Mouse (Mus musculus) macrophage (primary cell): Measurements from ENCODE around the gene Oxnad1. TPM values are rescaled to one million over a fixed set of nuclear protein-coding genes. Genes with fewer than 3 reads are reported as not detected.
"Not testable (repeated sequence)": the region's sequence is repeated elsewhere in the genome, so short reads cannot be mapped to it uniquely, and the experiment has no call there.

ENCODE experiments used
- H3K27ac ChIP-seq: fragments of 350-480 bp; formaldehyde crosslinking; 2 replicates; pipeline ENCODE4 v1.9.0; 2021
- H3K36me3 ChIP-seq: fragments of 350-480 bp; formaldehyde crosslinking; 2 replicates; pipeline ENCODE4 v1.9.0; 2021; ENCODE audit errors: inconsistent target
- H3K4me3 ChIP-seq: fragments of 350-480 bp; formaldehyde crosslinking; 2 replicates; pipeline ENCODE4 v1.9.0; 2021; ENCODE audit errors: inconsistent target
- H3K79me2 ChIP-seq: fragments of 350-480 bp; formaldehyde crosslinking; 2 replicates; pipeline ENCODE4 v1.9.0; 2021; ENCODE audit errors: inconsistent target
- WGBS: methylation state at CpG from one replicate; pipeline ENCODE4 v1.1.7; 2026; ENCODE audit warnings: inconsistent platforms; ENCODE audit not compliant: missing documents; 5-methylcytosine and 5-hydroxymethylcytosine counted together
- polyA plus RNA-seq: library from polyadenylated mRNA; stranded (reverse); fragments of 250-400 nt; gene quantifications from 3 replicates; pipeline ENCODE4 v1.2.4, GENCODE M21; 2018; ENCODE audit warnings: inconsistent platforms

The Oxnad1 gene
- polyA plus RNA-seq, 1 experiment from 2014 or later = 12.3 TPM

- 52% methylated on average over 8 of the region's 8 CpGs for WGBS
- no peaks in the 10 kb centered on the region for H3K79me2 ChIP-seq
- H3K4me3 ChIP-seq = no peak overlapping the region
- no peak overlapping the region for H3K27ac ChIP-seq
- H3K36me3 ChIP-seq = peaks cover 8% of the 10 kb centered on the region; the same call in 1 of the 2 replicates
Measured at GRCm38 (mm10) chr14:32076896-32077575, 8.1 kb upstream of the Oxnad1 start.

- H3K27ac ChIP-seq = no peak overlapping the region
- peaks cover 19% of the 10 kb centered on the region for H3K36me3 ChIP-seq
- H3K4me3 ChIP-seq = no peak overlapping the region
- peaks cover 16% of the 10 kb centered on the region for H3K79me2 ChIP-seq
- 91% methylated on average over 10 of the region's 10 CpGs for WGBS
Measured at GRCm38 (mm10) chr14:32081026-32081425, 4.1 kb upstream of the Oxnad1 start.

DNA sequence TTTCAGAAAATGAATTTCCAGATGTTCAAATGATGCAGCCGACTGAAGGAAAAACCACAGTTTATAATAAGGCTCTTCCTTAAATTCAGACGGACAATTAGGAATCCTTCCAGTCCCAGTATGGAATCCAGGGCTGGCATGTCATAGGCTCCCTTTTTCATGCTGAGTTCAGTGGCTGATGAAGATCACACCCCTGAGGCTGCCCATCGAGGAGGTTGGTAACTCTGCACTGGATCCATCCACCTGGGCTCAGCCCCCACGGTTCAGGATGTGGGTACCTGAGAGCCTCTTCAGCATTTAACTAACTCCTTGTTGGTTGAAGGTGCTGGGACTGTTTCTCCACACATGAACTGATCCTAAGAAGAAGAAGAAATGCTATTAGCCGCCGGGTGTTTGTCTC, 2.3 kb upstream of the Oxnad1 start:
- H3K27ac ChIP-seq = no peak overlapping the region
- 86% methylated on average over 6 of the region's 6 CpGs for WGBS

DNA sequence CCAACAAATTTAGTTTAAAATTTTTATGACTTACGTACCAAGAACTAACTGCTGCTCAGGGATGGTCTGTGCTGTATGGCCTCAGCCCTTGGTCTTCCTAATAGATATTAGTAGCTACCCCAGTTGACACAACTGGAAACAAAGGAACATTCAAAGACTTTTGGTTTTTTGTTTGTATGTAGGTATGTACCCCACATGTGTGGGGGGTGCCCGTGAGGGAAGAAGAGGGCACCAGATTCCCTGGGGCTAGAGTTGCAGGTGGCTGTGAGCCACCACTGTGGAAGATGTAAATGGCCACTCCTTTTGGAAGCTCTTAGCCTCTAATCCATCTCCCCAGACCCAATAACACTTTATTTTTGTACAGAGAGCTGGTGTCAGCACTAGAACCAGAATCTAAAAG, 1.7 kb upstream of the Oxnad1 start:
- Histone ChIP-seq H3K27ac (no peak overlapping the region), H3K36me3 (peaks cover 19% of the 10 kb centered on the region), H3K79me2 (peaks cover 16% of the 10 kb centered on the region), H3K4me3 (no peak overlapping the region)
- 100% methylated on average over 2 of the region's 2 CpGs for WGBS

More for the DNA sequence above, 2.3 kb upstream of the Oxnad1 start:
- Histone ChIP-seq H3K4me3 (no peak overlapping the region), H3K36me3 (peaks cover 19% of the 10 kb centered on the region), H3K79me2 (peaks cover 16% of the 10 kb centered on the region)

GRCm38 (mm10) chr14:32085486-32086201, 470 bp downstream of the Oxnad1 start, which contains the start of gene Dph3:
TSS of gene Dph3 (minus strand) at chr14:32085729.
- Histone ChIP-seq H3K4me3 (peak within 1 kb of the TSS; percentile 64), H3K27ac (peak within 1 kb of the TSS; percentile 69), H3K36me3 (peaks cover 19% of the 10 kb centered on the region), H3K79me2 (peaks cover 16% of the 10 kb centered on the region)
- 0% methylated on average over 43 of the region's 43 CpGs for WGBS

GRCm38 (mm10) chr14:32086226-32086625, 1.1 kb downstream of the Oxnad1 start:
- Histone ChIP-seq H3K4me3 (peak overlapping the region; percentile 64), H3K36me3 (peaks cover 19% of the 10 kb centered on the region), H3K79me2 (peaks cover 16% of the 10 kb centered on the region), H3K27ac (peak overlapping the region; percentile 69)
- WGBS = 39% methylated on average over 8 of the region's 8 CpGs

DNA sequence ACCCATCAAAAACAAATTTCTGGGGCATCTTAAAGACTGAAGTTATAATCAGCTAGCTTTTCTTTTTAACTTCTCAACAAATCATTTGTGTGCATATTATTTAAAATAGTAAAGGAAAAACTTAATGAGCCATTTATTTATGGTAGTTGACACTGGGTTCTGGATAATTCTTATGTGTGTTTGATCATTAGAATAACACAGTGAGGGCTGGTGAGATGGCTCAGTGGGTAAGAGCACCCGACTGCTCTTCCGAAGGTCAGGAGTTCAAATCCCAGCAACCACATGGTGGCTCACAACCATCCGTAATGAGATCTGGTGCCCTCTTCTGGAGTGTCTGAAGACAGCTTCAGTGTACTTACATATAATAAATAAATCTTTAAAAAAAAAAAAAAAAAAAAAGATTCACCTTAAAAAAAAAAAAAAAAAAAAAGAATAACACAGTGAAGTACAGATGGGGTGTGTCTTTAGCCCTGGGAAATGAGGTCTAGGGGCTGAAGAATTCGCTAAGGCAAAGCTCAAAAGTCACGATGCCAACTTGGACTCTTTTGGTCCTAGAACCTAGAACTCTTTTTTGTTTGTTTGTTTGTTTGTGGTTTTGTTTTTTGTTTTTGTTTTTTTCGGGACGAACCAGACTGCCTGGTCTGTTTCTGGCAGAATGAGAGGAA, 2.5 kb downstream of the Oxnad1 start:
- peaks cover 16% of the 10 kb centered on the region for H3K79me2 ChIP-seq
- H3K27ac ChIP-seq, H3K36me3 ChIP-seq, H3K4me3 ChIP-seq: not testable (repeated sequence)
- 96% methylated on average over 6 of the region's 7 CpGs for WGBS

DNA sequence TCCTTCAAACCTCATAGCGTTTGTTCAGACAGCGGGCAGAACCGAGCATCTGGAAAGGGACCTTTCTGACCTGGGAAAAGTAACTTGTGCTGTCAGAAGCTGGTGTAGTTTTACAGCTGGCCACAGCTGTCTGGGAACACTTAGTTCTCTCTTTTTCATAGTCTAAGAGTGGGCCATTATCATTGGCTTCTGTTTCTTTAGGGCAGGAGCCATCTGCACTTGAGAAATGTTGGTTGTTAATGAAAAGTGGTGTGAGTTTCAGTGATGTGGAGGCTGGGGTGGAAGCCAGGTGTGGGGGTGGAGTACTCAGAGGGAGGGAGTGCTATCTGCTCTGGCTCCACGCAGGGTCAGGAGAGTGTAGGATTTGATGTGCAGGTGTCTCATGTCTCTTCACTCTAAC, 6.0 kb downstream of the Oxnad1 start:
- Histone ChIP-seq H3K79me2 (no peaks in the 10 kb centered on the region), H3K4me3 (no peak overlapping the region), H3K27ac (no peak overlapping the region), H3K36me3 (no peaks in the 10 kb centered on the region; the same call in 1 of the 2 replicates)
- 95% methylated on average over 4 of the region's 4 CpGs for WGBS

- 97% methylated on average over 4 of the region's 4 CpGs for WGBS
- H3K4me3 ChIP-seq = no peak overlapping the region
- no peak overlapping the region for H3K27ac ChIP-seq
- peaks cover 4% of the 10 kb centered on the region; the same call in 1 of the 2 replicates for H3K36me3 ChIP-seq
- no peaks in the 10 kb centered on the region for H3K79me2 ChIP-seq
Measured at GRCm38 (mm10) chr14:32091704-32092103, 6.5 kb downstream of the Oxnad1 start.

DNA sequence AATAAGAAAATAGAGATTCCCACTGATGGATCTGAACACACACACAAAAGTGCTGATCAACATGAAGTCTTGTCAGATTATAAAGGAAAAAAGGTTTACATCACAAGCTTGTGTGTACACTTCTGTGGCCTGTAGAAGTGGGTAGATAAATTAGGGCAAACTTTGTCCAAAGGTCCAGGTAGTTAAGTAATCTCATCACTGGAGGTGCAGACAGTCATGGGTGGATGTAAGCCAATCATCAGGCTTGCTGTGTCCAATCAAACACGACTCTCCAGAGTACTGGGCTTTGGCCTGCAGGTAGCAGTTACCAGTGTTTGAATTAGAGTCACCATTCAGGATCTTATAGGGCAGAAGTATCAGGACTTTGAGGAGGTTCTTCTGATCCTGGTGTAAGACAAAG, 7.8 kb downstream of the Oxnad1 start:
- no peaks in the 10 kb centered on the region for H3K79me2 ChIP-seq
- H3K36me3 ChIP-seq = peaks cover 18% of the 10 kb centered on the region; the same call in 1 of the 2 replicates
- no peak overlapping the region for H3K27ac ChIP-seq
- no peak overlapping the region for H3K4me3 ChIP-seq
- 85% methylated on average over 1 of the region's 1 CpGs for WGBS

DNA sequence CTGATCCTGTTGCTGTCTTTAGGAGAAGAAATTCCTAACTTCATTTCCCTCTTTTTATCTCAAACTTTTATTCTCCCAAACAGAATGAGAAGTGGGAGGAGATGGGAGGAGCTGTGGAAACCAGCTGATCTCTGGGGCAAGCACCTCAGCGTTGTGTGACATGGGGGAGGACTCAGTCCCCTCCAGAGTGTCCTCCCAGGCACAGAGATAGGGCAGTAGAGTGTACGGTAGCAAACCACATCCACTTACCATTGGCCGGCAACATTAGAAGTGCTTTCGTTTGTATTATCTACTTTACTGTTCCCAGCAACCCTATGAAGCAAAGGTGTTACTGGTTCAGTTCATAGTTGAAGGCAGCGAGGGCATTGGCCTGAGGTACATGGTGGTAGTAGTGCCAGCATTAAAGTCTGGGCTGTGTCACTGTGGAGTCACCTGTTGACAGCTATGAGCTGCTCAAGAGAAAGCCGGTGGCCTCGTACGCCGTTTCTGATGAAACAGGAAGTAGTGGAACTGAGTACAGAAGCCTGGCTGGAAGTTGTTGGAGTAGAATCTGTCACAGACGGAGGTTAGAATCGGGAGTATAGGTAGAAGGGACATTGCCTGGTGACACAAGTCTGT, 8.4 kb downstream of the Oxnad1 start:
- Histone ChIP-seq H3K27ac (peak overlapping the region; percentile 33), H3K36me3 (peaks cover 23% of the 10 kb centered on the region; the same call in 1 of the 2 replicates), H3K4me3 (peak overlapping the region; percentile 12; the same call in 1 of the 2 replicates), H3K79me2 (no peaks in the 10 kb centered on the region)
- WGBS = 25% methylated on average over 11 of the region's 11 CpGs

DNA sequence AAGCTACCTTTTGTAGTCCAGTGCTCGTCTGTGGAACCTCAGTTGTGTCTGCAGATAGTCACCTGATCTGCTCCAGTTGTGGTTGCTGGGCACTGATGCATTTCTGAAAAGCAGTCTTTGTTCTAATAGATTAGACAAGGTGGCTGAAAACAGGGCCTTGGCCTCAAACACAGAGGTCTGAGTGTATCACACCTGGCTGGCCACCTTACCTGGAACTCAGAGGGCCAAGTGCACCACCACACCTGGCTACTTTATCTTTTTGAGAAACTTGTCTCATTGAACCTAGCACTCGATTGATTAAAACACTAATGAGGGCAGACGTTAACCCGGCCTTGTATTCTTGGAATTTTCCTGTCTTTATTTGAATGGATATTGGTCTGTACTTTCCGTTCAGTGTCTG, 10.5 kb downstream of the Oxnad1 start:
- no peak overlapping the region for H3K4me3 ChIP-seq
- 94% methylated on average over 5 of the region's 5 CpGs for WGBS
- no peak overlapping the region for H3K27ac ChIP-seq
- no peaks in the 10 kb centered on the region for H3K79me2 ChIP-seq
- peaks cover 34% of the 10 kb centered on the region; the same call in 1 of the 2 replicates for H3K36me3 ChIP-seq

DNA sequence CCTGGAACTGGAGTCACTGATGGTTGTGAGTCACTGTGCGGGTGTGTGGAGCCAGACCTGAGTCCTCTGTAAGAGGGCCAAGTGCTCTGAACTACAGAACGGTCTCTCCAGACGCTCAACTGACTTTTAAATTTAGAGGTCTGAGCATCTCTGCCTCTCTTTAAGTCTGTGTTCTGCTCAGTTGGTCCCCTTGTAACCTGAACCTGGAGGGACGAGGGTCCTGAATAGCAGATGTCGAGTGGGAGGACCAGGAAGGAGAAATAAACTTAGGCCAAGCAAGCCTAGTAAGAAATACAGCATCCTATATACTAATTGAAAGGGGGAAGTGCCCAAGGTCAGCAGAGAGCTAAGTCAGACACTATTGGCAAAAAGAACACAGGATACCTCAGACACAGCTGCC, 11.6 kb downstream of the Oxnad1 start:
- no peak overlapping the region for H3K4me3 ChIP-seq
- no peak overlapping the region for H3K27ac ChIP-seq
- H3K79me2 ChIP-seq = no peaks in the 10 kb centered on the region
- 98% methylated on average over 5 of the region's 5 CpGs for WGBS
- H3K36me3 ChIP-seq = peaks cover 34% of the 10 kb centered on the region; the same call in 1 of the 2 replicates

- no peak overlapping the region for H3K4me3 ChIP-seq
- 95% methylated on average over 7 of the region's 7 CpGs for WGBS
- no peak overlapping the region for H3K27ac ChIP-seq
- H3K36me3 ChIP-seq = peaks cover 34% of the 10 kb centered on the region; the same call in 1 of the 2 replicates
- H3K79me2 ChIP-seq = no peaks in the 10 kb centered on the region
Measured at GRCm38 (mm10) chr14:32097691-32098090, 12.5 kb downstream of the Oxnad1 start.
